Mouse (Mus musculus): ENCODE measurements around the gene Zfp219.

DNA sequence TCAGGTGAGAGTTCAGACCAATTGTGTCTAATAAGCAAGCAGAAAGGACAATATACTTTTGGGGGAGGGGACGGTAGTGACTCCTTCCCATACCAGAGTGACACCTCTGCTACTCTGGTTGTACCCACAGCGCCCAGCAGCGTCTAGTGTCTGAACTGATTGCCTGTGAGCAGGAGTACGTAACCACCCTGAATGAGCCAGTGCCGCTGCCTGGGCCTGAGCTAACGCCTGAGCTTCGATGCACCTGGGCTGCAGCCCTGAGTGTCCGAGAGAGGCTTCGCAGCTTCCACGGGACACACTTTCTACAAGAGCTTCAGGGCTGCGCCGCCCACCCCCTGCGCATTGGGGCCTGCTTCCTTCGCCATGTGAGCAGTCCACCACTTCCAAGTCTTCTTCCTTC is 23.1 kb downstream of the Zfp219 start:
- no peak for TF ChIP-seq CTCF (IDR thresholded peaks at IDR 0.05; ENCODE audit: low read depth)
- TF ChIP-seq EP300 (IDR thresholded peaks at IDR 0.05; ENCODE audit: low read depth), result no peak

Data from heart, postnatal 0 days (tissue).